Mouse (Mus musculus) midbrain, postnatal 0 days (tissue): ENCODE data around the gene Twnk. TPM values are rescaled to one million over a fixed set of nuclear protein-coding genes. Genes with fewer than 3 reads are reported as not detected.
"Not testable (repeated sequence)": the region's sequence is repeated elsewhere in the genome, so short reads cannot be mapped to it uniquely, and the experiment has no call there.

ENCODE experiments used
- ATAC-seq: fragments of 200-750 bp; cut with Nextera tagmentation; 2 replicates; pipeline ENCODE4 v1.8.0; 2017; ENCODE audit warnings: moderate number of reproducible peaks, mild to moderate bottlenecking, moderate TSS enrichment, moderate library complexity; ENCODE audit not compliant: low FRiP score
- DNase-seq: peaks from one replicate; pipeline ENCODE4 v3.0.0-alpha.2; 2015; ENCODE audit warnings: low spot score
- H3K27ac ChIP-seq: fragments of 300-500 bp; sonication (generic); 2 replicates; pipeline ENCODE4 v1.5.1; 2014; ENCODE audit warnings: low read depth, mild to moderate bottlenecking, low read length, mixed read lengths
- H3K27me3 ChIP-seq: fragments of 300-500 bp; sonication (generic); 2 replicates; pipeline ENCODE4 v1.6.1; 2014; ENCODE audit warnings: low read length, control low read depth, mixed read lengths; ENCODE audit not compliant: insufficient read depth
- H3K36me3 ChIP-seq: fragments of 300-500 bp; sonication (generic); 2 replicates; pipeline ENCODE4 v1.6.1; 2014; ENCODE audit warnings: low read length, control low read depth, mixed read lengths; ENCODE audit not compliant: insufficient read depth
- H3K4me1 ChIP-seq: fragments of 300-500 bp; sonication (generic); 2 replicates; pipeline ENCODE4 v1.6.1; 2014; ENCODE audit warnings: mild to moderate bottlenecking, control low read depth, antibody characterized with exemption, low read length, mixed read lengths; ENCODE audit not compliant: insufficient read depth
- H3K4me2 ChIP-seq: fragments of 300-500 bp; sonication (generic); 2 replicates; pipeline ENCODE4 v1.6.1; 2014; ENCODE audit warnings: low read depth, mild to moderate bottlenecking, low read length, mixed read lengths; ENCODE audit not compliant: poor library complexity, severe bottlenecking
- H3K4me3 ChIP-seq: fragments of 300-500 bp; sonication (generic); 2 replicates; pipeline ENCODE4 v1.5.1; 2014; ENCODE audit warnings: low read depth, mild to moderate bottlenecking, low read length, moderate library complexity
- H3K9ac ChIP-seq: fragments of 300-500 bp; sonication (generic); replicated peaks from 2 replicates; pipeline ENCODE4 v1.6.1; 2014; ENCODE audit warnings: mild to moderate bottlenecking, low read length, moderate library complexity, mixed read lengths; ENCODE audit not compliant: poor library complexity, severe bottlenecking
- H3K9me3 ChIP-seq: fragments of 300-500 bp; sonication (generic); 2 replicates; pipeline ENCODE4 v1.6.1; 2016; ENCODE audit warnings: low read length, control low read depth
- CTCF ChIP-seq: IDR thresholded peaks from 2 replicates; pipeline ENCODE4 v1.5.1; 2016; ENCODE audit warnings: antibody characterized with exemption, mild to moderate bottlenecking
- WGBS: fragments of 180-500 bp; shearing (Covaris S2); extraction: QIAGEN DNeasy Blood & Tissue Kit; methylation state at CpG from one replicate; pipeline ENCODE4 v1.1.7; 2014; 5-methylcytosine and 5-hydroxymethylcytosine counted together
- polyA plus RNA-seq: library from polyadenylated mRNA; unstranded; fragments of >200 nt; fragmentation: Nextera tagmentation; extraction: Ambion mirVana; gene quantifications from 2 replicates; pipeline ENCODE4 v1.2.1, GENCODE M21; 2015
- total RNA-seq: library from RNA; depleted of rRNA; stranded (reverse); fragments of >200 nt; gene quantifications from 2 replicates; pipeline ENCODE4 v1.2.3, GENCODE M21; 2014

Twnk gene
- total and polyA plus RNA-seq, 2 experiments from 2014 or later: 6.1 to 6.8 TPM

DNA sequence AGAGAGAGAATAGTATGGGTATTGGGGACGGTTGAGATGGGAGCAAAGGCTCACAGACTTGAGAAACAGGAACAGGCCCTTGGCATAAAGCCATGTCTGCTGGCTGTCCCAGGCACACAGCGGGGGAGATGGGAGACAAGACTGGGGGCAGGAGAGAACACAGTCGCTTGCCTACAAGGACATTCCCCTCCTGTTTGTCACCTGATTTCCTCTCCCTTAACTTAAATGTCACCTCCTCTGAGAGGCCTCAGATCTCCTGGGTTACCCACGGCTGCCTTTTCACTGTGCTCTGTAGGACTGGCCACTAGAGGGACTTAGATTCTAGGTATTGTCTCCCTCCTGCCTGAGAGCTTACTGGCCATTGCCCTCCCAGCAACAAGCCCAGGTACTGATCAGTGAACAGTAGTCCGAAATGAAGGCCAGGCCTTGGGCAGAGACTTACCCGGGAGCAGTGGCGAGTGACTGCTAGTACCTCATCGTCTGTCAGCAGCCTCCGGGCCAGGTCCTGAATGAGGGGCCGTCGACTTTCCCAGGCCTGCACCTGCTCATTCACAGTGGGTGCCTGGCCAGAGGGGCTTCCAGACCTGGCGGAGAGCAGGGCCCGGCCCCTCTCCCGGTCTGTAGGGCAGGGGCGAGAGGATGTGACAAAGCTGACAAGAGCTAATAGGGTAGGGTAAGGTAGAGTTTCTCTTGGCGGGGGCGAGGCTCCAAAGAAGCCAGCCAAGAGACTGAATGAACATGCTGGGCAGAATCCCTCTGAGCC, 27.3 kb downstream of the Twnk start:
- H3K4me3 ChIP-seq: no peak overlapping the region
- no peak overlapping the region for H3K9ac ChIP-seq
- TF ChIP-seq CTCF: peak; percentile 65
- no peaks in the 10 kb centered on the region for H3K9me3 ChIP-seq
- whole genome bisulfite sequencing: 52% methylated on average over 17 of the region's 17 CpGs
- H3K27ac ChIP-seq: no peak overlapping the region
- DNase-seq (peak; percentile 54), ATAC-seq (no peak)
- H3K36me3 ChIP-seq: no peaks in the 10 kb centered on the region
- H3K27me3 ChIP-seq: no peaks in the 10 kb centered on the region
- H3K4me1 ChIP-seq: no peaks in the 10 kb centered on the region
- H3K4me2 ChIP-seq: no peak overlapping the region

DNA sequence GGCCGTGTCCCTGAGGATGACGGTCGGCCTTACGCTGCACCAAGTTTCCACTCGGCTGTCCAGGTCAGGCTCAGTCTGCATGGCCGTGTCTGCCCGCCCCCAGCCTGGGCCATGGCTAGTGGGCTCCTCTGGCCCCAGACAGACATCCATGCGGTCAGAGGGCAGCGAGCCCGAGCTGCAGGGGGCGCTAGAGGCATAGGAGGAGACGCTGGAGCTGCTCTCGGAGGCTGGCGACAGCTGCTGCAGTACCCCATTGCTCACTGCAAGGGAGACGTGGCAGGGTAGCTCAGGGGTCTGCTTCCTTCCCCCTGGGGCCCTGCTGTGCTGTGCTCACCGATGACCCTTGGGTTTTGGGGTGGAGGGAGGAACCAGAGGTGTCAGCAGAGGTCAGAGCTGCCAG, 31.4 kb downstream of the Twnk start:
- no peak overlapping the region for H3K9ac ChIP-seq
- H3K27me3 ChIP-seq: no peaks in the 10 kb centered on the region; the same call in 1 of the 2 replicates
- H3K9me3 ChIP-seq: no peaks in the 10 kb centered on the region
- no peak overlapping the region for H3K4me2 ChIP-seq
- H3K4me1 ChIP-seq: no peaks in the 10 kb centered on the region
- WGBS: 39% methylated on average over 16 of the region's 16 CpGs
- H3K36me3 ChIP-seq: no peaks in the 10 kb centered on the region
- H3K4me3 ChIP-seq: no peak overlapping the region
- peak; percentile 38 for TF ChIP-seq CTCF
- DNase-seq (no peak), ATAC-seq (no peak)
- no peak overlapping the region for H3K27ac ChIP-seq

DNA sequence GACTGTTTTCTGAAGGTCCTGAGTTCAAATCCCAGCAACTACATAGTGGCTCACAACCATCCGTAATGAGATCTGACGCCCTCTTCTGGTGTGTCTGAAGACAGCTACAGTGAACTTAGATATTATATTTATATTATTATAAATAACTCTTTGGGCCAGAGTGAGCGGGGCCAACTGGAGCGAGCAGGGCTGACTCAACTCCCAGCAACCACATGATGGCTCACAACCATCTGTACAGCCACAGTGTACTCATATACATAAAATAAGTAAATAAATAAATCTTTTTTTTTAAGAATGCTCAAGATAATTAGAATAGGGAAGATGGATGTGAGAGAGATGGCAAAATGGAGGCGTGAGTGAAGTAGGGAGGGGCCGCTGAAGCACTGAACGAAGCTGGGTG, 32.7 kb downstream of the Twnk start:
- not testable (repeated sequence) for H3K9me3 ChIP-seq, ATAC-seq, DNase-seq, H3K4me2 ChIP-seq, H3K27ac ChIP-seq, H3K36me3 ChIP-seq, H3K9ac ChIP-seq, H3K4me3 ChIP-seq, H3K27me3 ChIP-seq, H3K4me1 ChIP-seq
- WGBS: 92% methylated on average over 7 of the region's 7 CpGs

DNA sequence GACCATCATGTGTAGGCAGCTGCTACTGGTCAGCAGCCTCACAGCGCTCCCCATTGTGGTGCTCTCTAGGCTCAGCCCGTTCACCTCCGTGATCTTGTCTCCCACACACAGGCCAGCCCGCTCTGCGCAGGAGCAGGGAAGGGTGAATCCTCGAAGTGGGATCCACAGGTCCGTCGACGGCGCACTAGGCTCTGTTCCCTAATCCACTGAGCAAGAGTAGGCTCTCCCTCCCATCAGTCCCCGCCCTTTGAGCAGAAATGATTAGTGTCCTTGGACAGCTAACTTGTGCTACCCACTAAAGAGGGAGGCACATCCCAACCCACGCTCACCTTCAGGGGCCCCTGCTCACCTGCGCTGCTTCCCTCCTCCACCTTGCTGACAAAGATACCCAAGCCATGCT, 34.8 kb downstream of the Twnk start:
- ATAC-seq: no peak
- TF ChIP-seq CTCF: no peak
- H3K27ac ChIP-seq: no peak overlapping the region
- H3K9ac ChIP-seq: no peak overlapping the region
- no peaks in the 10 kb centered on the region; the same call in 1 of the 2 replicates for H3K27me3 ChIP-seq
- H3K9me3 ChIP-seq: no peaks in the 10 kb centered on the region
- H3K4me1 ChIP-seq: no peaks in the 10 kb centered on the region
- H3K4me2 ChIP-seq: no peak overlapping the region
- 60% methylated on average over 13 of the region's 13 CpGs for WGBS
- no peak overlapping the region for H3K4me3 ChIP-seq
- H3K36me3 ChIP-seq: no peaks in the 10 kb centered on the region
- no peak for DNase-seq

DNA sequence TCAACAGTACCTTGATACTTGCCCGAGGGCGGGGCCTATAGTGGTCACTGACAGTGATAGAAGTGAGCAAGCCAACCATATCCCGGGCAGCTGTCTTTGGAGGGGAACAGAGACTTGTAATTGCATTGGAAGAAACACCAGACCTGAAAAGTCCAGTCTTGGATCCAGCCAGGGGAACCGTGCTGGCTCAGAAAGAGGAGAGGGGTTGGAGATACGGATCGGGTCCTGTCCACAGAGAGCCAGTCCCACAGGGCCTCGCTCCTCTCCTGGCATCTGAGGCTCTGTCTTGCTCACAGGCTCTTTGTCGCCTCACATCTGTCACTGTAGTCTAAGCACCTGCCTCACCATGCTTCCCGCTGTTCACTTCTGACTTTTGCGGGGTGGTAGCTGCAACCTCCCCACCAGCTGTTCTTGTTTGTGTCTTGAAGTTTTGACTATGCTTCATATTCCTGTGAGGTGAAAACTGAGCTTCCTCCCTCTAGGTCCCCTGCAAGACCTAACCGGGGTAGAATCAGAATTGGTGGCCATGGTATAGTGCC, 39.0 kb downstream of the Twnk start:
- Histone ChIP-seq H3K27me3 (no peaks in the 10 kb centered on the region; the same call in 1 of the 2 replicates), H3K9me3 (no peaks in the 10 kb centered on the region), H3K4me2 (peak overlapping the region; percentile 4; the same call in 1 of the 2 replicates), H3K4me1 (peaks cover 5% of the 10 kb centered on the region; the same call in 1 of the 2 replicates), H3K36me3 (0 out of 2 replicates have a peak, but pooled peaks cover 1% of the 10 kb centered on the region), H3K9ac (no peak overlapping the region), H3K27ac (no peak overlapping the region), H3K4me3 (no peak overlapping the region)
- DNase-seq (no peak), ATAC-seq (no peak)
- 67% methylated on average over 11 of the region's 11 CpGs for WGBS
- TF ChIP-seq CTCF: no peak

DNA sequence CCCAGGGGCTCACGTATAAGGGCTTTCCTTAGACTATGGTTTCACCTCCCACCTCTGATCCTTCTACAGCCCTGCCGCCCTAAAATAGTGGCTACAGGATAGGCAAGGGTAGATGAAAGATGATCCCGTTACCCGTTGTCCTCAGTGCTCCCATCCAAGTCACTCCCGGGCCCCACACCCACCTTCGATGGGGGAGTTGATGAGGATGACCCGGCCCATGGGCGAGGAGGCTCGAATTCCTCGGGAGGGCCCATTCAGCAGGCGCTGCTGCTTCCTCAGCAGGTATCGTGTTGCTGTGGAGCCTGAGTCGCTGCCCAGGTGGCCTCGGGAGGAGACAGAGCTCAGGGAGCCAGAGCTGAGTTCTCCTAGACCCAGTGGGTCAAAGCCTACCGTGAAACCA, 39.8 kb downstream of the Twnk start:
- Histone ChIP-seq H3K4me2 (peak overlapping the region; percentile 77; the same call in 1 of the 2 replicates), H3K27ac (no peak overlapping the region), H3K9ac (no peak overlapping the region), H3K27me3 (no peaks in the 10 kb centered on the region; the same call in 1 of the 2 replicates), H3K9me3 (no peaks in the 10 kb centered on the region), H3K36me3 (peaks cover 8% of the 10 kb centered on the region; the same call in 1 of the 2 replicates), H3K4me1 (peaks cover 5% of the 10 kb centered on the region; the same call in 1 of the 2 replicates), H3K4me3 (peak overlapping the region; percentile 6; the same call in 1 of the 2 replicates)
- WGBS: 55% methylated on average over 15 of the region's 15 CpGs
- no peak for ATAC-seq
- TF ChIP-seq CTCF: no peak
- no peak for DNase-seq
